Mouse (Mus musculus): ENCODE data around the gene Fez2.
A peak's percentile ranks its signal among the peaks of the same experiment; 100 is the strongest.

Gene Fez2

GRCm38 (mm10) chr17:78417381-78418281 lies at the start of gene Fez2:
Gene Fez2, minus strand, starts transcription at chr17:78418152.
- peak; percentile 95 for DNase-seq

DNA sequence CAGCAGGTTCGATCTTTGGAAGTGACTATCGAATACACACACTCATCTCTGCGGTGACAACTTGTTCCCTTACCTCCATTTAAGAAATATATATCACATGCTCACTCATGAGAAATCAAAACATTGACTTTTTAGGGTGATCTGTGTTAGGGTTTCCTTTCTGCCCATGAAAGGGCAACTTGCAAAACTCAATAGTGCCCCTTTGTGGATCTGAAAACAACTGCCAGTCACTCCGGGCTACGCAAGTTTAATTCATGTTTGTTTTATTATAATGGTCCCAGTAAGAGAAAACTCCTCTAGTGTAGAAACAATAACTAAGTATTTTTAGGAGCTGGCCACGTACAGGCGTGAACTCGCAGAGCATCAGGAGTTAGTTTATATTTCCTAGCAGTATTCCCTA lies 47.5 kb upstream of the Fez2 start:
- DNase-seq: no peak

DNA sequence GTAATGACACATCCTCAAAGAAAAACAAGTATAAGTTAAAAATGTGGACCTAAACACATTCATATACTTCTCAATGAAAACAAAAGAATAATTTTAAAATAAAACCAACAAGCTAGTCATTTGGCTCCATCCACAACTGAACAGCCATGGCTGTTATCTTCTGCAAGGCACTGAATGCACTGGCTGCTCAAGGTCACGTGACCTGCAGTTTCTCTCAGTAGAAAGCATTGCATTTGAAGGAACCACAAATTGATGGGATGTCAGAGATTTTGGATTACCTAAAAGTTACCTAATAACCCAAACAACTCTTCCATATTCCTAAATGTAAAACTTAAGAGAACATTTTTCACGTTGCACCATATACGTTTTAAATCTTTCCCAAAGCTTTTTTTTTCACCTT lies 47.1 kb upstream of the Fez2 start:
- no peak for DNase-seq

- DNase-seq: no peak
These were observed 42.2 kb upstream of the Fez2 start for GRCm38 (mm10) chr17:78460140-78460539.

- DNase-seq: no peak
These were observed 37.6 kb upstream of the Fez2 start for GRCm38 (mm10) chr17:78455556-78455955.

DNA sequence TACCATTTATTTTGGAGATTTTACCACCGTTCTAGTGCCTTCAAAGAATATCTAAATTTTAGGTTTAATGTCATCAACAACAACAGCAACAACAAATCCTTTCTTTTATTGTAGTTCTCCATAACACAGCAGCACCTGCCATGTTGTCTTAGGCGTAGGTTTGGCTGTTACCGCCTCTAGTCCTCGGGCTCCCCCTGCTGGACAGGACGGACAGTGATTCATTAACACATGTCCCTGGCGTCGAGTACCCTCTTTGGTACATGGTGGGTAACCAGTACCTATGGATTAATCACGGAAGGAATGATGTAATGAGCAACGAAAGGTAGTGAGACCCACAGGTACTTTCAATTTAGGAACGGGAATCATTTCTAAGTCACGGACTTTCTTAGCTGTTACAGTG lies 37.2 kb upstream of the Fez2 start:
- peak; percentile 83 for DNase-seq

DNA sequence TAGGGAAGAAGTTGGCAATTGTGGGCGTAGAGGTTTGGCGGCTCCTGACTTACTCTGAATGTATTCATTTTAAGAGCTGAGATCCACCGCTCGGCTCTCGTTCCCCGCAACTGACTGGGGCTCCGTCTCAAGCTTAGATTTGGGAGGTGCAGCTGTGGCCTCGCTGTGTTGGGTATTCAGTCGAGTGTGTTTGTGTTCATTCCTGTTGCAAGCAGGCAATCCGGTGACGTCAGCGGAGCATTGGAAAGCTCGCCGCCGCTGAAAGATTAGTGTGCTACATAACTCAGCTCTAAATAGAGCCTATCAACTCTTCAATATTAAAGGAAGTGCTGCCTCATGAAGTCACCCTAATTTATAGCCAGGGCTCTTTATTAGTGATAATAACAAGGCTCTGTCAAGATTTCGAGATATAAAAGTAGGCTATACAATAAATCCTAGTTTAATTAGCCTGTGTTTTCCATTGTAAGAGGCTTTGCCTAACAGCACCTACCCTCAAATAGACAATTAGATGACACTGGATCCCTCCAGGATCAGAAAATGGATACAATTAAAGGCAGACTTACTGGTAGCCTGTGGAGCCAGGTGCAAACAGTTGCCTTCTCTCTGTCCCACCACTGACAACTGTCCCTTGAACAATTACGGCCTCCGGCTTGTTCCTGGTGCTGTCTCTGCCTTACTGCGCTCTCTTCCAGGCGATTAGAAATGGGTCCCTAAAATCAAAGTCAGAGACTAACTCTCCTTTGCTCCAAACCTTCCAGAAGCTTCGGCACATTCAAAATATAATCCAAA lies 36.4 kb upstream of the Fez2 start:
- no peak for DNase-seq

DNA sequence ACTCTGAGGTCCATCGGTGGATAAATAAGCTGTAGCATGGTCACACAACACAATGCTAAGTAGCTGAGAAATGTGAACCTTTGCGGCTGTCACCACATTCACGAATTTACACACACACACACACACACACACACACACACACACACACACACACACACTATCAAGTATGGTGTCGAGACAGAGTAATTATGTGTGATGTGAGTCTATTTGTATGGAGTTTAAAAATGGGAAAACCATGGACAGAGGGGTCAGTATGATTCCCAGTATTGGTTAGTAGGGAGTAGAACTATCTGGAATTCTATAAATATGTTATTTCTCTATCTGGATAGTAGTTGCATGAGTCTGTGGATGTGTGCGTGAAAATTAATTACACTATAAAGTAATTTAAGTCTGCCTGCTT lies 35.6 kb upstream of the Fez2 start:
- DNase-seq: no peak

GRCm38 (mm10) chr17:78451886-78452285 lies 33.9 kb upstream of the Fez2 start:
- no peak for DNase-seq

GRCm38 (mm10) chr17:78451332-78451793 lies 33.4 kb upstream of the Fez2 start:
- DNase-seq: no peak

- DNase-seq: no peak
These were observed 31.8 kb upstream of the Fez2 start for GRCm38 (mm10) chr17:78449635-78450197.

GRCm38 (mm10) chr17:78444826-78445225 lies 26.9 kb upstream of the Fez2 start:
- no peak for DNase-seq

- DNase-seq: no peak
These were observed 22.8 kb upstream of the Fez2 start for GRCm38 (mm10) chr17:78440771-78441170.

DNA sequence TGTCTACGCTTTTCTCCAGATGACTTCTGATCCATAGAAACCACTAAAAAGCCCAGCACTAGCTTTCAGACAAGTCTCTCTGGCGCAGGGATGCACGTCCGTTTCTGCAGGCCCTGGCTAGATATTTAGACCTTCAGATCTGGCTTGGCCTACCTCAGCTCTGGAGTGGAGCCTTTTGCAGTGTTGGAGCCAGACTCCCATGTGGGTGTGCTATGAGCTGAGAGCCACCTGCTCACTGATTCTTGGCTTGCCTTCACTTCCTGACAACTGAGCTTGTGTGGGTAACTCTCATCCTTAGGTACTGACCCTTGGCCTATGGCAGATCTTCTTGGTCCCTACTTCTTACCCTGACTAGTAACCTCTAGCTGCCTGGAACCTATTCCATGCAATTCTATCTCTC lies 19.2 kb upstream of the Fez2 start:
- no peak for DNase-seq

DNA sequence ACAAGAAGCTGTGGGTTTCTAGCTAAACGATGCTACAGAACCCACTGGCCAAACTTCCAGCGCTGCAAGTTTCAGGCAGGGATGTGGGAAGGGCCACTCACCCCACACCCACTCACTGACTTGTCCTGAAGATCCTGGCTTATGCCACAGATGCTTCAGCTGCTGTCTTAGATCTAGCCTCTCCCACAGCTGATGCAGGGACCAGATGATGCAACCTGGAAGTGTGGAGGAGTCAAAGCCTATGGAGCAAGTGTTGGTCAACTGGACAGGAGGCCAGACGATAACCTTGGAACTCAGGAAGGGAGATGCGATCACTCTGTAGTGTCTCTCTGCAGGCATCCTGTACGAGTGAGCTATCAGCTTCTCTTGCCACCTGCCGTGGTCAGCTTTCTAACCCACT lies 17.7 kb upstream of the Fez2 start:
- no peak for DNase-seq

GRCm38 (mm10) chr17:78434746-78435145 lies 16.8 kb upstream of the Fez2 start:
- DNase-seq: peak; percentile 63

DNA sequence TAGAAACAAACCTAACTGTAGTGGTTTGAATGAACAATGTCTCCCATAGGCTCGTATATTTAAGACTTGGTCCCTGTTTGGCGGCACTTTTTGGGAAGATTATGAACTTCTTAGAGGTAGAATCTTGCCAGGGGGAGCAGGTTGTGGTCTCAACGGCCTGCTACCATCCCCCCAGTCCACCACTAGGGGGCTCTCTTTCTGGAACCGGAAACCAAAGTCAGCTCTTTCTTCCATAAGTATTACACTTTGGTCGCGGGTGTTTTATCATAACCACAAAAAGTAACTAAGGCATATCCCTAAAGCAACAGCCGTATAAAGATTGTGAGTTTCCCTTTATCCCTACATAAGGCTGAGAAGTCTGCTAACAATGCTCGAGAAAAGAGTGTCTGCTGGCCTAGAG lies 12.4 kb upstream of the Fez2 start:
- peak; percentile 19 for DNase-seq

DNA sequence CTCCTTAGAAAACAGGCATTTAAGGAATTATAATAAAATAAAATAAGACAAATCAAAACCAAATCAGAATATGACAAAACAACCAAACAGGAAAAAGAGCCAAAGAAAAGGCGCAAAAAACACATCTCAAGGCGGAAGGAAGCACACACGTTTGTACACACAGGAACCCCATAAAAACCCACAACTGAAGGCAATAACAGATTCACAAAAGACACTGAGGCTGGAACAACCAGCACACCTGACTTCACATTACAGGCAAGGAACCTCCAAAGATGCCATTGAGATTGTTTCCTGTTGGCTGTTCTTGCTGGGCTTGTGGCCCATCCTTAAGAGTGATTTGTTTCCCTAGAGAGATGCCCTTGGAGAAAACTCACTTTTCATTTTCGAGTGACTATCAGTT lies 11.1 kb upstream of the Fez2 start:
- DNase-seq: no peak

GRCm38 (mm10) chr17:78425026-78425425 lies 7.1 kb upstream of the Fez2 start:
- no peak for DNase-seq

DNA sequence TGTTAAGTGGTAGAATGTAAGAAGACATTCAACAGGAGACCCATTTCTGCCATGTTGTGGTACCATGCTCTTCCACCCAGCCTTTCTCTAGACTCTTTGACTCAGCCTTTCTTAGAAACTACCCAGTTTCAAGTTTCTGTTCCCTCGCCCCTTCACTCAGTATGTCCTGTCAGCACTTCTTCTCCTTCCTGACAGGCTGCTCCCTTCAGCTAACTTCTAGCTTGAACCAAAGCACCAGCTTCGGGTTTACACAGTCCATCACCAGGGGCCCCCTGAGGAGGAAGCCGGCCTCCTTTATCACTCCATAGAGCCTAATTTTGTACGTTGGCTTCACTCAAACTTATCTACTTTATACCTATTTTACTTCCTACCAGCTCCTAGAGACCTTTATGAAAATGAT lies 1.3 kb upstream of the Fez2 start:
- DNase-seq: no peak

GRCm38 (mm10) chr17:78415255-78415654 lies 2.7 kb downstream of the Fez2 start:
- no peak for DNase-seq

- DNase-seq: no peak
These were observed 8.1 kb downstream of the Fez2 start for GRCm38 (mm10) chr17:78409900-78410299.

GRCm38 (mm10) chr17:78408386-78408785 lies 9.6 kb downstream of the Fez2 start:
- DNase-seq: no peak

- DNase-seq: no peak
These were observed 10.4 kb downstream of the Fez2 start for GRCm38 (mm10) chr17:78407581-78407980.

Measured in liver (tissue).